Mouse (Mus musculus) B cell, adult 2 months (primary cell): ENCODE measurements around the gene Lrrc15.
A peak's percentile ranks its signal among the peaks of the same experiment; 100 is the strongest.

Experiments used
- DNase-seq, 2 experiments: peaks; one replicate each; pipeline ENCODE4 v3.0.0; 2022

Gene Lrrc15

GRCm38 (mm10) chr16:30275558-30276340 lies 7.3 kb downstream of the Lrrc15 start:
- DNase-seq, result no peak

GRCm38 (mm10) chr16:30273065-30273464 lies 10.0 kb downstream of the Lrrc15 start:
- DNase-seq, result no peak

DNA sequence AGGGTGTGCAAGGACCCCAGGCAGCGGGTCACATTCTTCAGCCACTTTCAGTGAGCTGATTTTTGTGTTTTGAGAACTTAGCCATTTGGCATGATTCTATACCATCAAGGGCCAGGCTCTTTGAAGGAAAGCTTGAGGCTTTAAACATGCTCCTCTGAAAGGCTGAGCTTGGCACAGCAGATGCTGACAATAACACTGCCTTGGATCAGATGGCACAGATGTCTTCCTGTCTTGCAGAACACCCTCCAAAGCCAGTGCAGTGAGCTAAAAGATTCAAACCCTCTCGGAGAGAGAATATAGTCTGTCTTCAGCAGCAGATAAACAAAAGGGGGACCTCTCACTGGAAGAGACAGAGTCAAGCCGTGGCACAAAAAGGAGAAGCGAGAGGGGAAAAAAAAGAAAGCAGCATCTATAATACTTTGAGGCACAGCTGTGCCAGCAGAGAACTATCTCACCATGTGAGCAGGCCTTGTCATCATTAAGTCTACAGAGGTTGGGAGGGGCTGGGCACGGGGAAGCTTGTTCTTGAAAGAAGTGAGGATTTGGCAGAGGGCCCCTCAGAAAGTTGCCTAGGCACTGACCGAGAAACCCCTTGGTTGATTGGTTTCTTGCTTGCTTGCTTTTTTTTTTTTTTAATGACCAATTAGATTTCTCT lies 11.0 kb downstream of the Lrrc15 start:
- peak; percentile 14 to 26 for DNase-seq

DNA sequence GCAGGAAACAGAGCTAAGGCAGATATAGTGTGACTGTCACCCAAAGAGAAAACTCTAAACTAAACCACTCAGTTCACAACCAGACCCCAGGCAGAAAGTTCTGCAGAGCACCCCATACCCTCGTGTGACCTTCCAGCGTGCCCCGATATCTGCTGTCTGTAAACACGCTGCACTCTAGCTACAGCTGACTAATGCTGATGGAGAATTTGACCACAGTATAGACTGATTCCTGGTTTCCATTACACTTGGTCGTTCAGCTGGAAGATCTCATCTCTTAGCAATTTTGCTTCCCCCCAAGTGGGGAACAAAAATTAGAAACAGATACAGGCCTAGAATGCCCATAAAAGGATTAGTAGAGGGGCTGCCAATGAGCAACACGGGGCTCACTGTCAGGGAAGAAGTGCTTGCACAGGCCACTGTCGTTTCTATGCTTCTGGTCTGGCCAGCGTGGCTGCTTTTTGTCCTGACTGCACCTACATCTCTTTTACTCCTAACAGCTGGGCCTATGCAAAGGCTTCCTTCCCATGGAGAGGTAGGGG lies 11.8 kb downstream of the Lrrc15 start:
- no peak for DNase-seq

DNA sequence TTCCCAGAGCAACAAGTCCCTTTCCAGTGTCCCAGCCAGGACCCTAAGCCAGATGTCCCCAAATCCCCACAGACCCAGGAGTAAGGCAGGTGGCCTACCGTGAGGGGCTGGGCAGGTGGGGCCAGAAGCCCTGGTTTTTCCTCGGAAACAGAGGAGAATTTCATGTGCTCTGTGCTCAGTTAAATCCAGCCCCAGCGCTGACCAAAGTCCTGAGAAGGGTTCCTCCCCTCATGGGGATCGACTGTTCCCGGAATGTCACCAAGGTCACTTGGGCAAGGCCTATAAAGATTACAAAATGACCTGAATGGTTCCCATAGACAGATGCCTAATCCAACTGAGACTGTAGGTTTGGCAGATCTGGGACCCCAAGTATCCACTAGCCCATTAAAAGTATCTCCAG lies 15.7 kb downstream of the Lrrc15 start, which contains the start of gene Cpn2:
Gene Cpn2 (minus strand): TSS at position 141 of the 400 bp plus-strand sequence.
- DNase-seq, result no peak

DNA sequence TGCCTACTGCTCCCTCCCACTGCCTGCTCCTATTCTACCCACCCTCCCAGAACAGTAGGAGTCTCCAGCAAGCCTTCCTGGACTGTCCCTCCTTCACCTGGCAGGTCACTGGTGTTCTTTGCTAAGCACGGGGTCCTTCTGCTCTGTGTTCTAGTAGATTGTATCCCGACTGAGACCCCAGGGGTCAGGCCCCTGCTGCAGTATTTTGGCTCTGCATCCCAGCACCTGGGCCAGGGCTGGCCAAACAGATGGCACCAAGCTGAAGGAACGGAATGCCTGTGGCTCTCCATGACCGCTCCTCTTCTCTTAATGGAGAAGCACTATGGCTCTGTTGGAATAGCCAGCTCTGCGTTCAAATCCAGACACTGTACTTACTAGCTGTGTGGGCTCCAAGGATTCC lies 16.5 kb downstream of the Lrrc15 start:
- DNase-seq, result no peak

DNA sequence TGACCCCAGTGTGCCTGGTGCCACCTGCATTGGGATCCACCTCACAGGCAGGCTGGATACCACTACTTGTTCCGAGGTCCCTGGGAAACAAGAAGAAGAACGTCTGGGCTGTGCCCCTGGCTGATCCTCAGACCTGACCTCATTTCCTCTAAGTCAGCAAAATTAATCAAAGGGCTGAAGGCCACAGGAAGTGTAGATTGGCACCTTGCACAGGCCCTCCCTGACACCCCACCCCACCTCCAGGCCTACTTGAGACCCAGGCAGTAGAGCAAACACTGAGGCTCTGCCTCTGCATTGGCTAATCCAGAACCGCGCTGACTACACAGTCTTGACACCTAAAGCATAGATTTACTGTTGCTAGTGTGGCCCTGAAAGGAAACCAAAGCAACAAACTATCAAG lies 17.4 kb downstream of the Lrrc15 start:
- DNase-seq, result no peak

DNA sequence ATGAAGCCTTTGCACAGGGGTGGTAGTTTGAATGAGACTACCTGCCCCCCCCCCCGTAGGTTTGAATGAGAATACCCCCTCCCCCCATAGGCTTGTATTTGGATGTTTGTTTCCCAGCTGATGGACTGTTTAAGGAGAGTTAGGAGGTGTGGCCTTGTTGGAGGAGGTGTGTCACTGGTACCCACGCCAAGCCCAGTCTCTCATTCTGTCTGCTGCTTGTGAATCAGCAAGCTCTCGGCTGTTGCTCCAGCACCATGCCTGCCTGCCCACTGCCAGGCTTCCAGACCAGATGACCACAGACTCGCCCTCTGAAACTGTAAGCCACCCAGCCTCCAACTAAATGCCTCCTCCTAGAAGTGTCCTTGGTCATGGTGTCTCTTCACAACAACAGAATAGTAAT lies 19.9 kb downstream of the Lrrc15 start:
- no peak for DNase-seq

DNA sequence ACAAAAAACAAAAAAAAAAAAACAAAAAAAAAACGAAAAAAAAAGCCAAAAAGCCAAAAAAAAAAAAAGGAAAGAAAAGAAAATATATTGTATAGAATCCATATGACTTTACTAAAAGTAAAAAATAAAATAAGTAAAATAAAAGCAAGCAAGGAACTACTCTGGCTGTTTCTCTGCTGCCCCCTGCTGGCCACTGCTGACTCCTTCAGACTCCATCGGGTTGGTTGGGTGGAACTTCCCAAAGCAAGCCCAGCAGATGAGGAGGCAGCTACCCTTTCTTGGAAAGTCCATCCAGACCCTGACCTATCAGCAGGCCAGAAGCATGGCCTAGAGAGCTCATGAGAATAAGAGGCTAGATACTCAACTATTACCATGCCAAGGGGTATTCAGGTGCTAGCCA lies 20.4 kb downstream of the Lrrc15 start:
- peak; percentile 76 to 77 for DNase-seq

GRCm38 (mm10) chr16:30262157-30262556 lies 20.9 kb downstream of the Lrrc15 start:
- DNase-seq, result no peak

DNA sequence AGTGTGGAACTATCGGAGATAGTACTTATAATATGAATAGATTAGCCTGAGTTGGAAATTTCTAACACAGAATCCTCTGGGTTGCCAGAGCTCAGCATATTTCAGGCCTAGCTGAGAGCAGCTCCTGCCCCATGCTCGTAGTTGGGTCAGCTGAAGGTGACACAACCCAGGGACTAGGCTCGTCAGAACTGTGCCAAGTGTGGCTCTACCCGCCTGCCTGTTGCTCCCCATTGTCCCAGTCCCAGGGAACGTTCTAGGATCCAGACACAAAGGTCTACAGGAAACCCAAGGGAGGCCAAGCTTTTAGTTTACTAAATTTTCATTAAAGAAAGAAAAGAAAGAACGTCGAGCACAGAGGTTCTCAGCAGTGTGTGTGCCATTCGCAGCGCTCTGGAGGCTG lies 21.7 kb downstream of the Lrrc15 start:
- DNase-seq, result no peak

DNA sequence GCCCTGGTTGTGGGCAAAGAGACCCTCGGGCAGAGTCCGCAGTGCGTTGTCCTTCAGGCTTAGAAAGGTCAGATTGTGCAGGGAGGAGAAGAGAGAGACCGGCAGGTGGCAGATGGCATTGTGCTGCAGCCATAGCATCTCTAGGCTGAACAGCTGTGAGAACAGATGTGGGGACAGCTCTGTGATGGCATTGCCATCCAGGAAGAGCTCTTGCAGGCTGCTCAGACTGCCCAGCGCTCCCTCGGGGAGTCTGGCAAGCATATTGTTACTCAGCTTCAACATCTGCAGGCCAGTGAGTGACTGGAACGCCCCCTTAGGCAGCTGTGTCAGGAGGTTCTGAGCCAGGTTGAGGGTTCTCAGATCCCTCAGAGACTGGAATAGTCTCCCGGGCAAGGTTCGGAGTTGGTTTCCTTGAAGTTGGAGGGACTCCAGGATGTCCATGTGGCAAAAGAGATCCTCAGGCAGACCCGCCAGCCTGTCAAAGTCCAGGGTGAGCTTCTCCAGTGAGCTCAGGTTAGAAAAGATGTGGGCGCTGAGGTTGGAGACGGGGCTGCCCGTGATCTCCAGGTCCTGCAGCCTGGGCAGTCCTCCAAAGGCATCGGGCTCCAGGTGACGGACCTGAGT lies 22.9 kb downstream of the Lrrc15 start:
- DNase-seq, result no peak

DNA sequence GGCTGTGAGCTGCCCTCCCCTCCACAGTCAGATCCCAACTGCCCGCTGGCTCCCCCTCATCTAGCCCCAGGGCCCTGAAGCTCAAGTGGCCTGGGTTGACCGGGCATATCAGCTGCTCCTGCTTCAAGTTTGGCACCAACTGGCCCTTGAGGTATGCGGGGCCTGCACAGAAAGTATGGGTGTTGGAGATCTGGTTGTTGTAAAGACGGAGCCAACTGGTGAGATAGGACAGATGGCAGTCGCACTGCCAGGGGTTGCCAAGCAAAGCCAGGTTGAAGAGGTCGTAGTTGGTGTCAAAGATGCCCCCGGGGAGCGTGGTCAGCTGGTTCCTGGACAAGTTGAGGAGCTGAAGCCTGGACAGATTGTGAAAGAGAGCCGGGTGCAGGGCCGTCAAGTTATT lies 23.6 kb downstream of the Lrrc15 start:
- no peak for DNase-seq

DNA sequence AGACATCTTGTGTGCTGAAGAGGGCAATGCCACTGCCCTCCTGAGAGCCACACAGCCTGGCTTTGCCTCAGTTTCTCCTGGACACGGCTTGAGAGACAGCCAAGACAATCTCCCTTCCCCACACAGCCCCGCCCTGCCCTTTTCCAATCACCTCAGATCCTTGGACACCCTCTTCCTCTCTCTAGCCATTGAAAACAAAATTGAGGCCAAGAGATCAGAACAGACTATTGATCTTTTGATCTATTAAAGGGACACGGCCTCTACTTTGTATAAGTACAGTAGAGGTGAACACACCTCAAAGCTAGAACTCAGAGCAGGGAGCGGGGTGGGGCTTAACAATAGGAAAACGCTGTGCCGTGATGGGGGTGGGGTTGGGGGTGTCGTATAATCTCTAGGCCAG lies 24.6 kb downstream of the Lrrc15 start:
- DNase-seq, result no peak

DNA sequence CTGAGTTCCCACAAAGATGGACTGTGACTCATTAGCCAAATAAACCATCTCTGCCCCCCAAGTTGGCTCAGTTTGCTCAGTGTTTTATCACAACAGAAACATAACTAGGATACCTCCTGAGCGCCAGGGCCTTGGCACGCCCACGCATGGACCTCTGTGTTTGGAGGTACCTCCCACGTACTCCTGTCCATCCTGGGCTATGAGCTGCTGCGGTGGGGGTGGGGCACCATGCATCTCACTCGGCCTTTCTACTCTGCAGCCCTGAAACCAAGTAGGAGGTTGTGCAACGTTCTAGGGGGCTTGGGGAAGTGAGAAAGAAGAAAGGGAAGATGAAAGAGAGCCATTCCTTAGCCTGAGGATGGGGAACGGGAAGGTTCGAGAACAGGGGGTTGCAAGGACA lies 25.3 kb downstream of the Lrrc15 start:
- no peak for DNase-seq

DNA sequence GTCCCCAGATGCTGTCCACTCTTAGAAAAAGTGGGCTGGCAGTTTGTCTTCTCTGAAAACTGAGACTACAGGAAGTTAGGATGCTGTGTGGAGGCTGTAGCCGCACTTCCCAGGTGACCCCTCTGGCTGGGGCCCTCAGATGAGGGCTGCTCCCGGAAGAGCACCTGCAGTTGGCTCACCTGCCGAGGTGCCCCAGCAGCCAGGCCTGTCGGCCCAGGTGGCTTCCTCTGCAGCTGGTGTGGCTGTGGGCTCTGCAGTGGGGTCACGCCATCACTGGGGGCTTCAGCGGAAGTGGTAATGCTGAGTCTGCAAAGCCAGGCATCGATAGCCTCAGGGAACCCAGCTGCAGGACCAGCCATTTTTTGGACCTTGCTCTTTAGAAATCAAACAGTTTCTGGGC lies 28.0 kb downstream of the Lrrc15 start:
- no peak for DNase-seq

DNA sequence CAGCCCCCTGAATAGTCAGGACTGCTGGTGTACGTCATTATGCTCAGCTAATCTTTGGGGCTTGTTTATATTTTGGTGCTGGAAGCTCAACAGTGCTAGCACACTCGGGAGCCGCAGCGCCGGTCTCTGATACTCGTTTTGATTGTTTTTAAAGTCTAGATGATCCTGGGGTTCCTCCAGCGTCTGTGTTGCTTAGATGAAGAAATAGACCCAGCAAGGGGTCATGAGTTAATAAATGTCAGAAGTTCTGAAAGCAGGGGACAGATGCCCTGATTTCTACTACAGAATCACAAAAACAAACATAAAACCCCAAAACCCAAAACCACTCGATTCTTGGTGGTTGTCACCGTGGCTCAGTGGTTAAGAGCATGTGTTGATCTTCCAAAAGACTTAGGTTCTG lies 29.2 kb downstream of the Lrrc15 start:
- no peak for DNase-seq

- DNase-seq, result no peak
Observed at GRCm38 (mm10) chr16:30253374-30253773, 29.7 kb downstream of the Lrrc15 start.

DNA sequence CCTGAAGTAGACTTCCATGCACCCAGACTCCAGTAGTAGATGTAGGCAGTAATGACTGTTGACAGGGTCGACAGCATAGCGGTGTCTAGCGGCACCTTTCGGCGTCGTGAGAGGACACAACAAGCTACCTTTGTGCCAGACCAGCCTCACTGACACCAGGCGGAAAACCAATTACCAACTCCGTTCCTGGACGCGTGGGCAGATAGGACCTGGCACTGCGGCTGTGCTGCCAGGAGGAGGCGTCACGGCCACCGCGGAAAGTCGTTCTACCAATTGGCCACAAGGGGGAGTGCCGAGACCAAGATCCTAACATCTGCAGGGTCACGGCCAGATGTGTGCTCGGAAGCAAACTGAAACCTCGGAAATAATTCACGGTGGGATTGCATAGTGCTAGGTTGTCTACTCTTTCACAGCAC lies 31.0 kb downstream of the Lrrc15 start:
- peak; percentile 88 to 91 for DNase-seq

GRCm38 (mm10) chr16:30244037-30244700 lies 38.9 kb downstream of the Lrrc15 start:
- DNase-seq, result no peak

DNA sequence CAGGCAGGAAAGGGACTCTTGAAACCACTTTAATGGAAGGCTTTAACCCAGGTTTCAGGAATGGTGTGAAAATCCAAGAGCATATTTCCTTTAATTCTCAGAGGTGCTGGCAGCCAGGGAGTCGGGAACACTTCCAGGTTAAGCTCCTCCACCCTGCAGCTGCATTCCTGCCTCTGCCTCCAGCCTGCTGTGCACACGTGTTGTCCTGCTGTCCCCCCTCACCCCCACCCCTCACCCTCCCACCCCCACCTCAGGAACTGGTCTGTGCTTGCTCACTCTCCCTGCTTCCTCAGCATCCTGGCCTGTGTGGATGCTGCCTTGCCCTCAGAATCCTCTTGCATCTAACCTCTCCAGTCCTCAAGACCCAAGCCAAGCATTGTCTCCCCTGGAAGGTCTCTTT lies 41.4 kb downstream of the Lrrc15 start:
- no peak for DNase-seq

DNA sequence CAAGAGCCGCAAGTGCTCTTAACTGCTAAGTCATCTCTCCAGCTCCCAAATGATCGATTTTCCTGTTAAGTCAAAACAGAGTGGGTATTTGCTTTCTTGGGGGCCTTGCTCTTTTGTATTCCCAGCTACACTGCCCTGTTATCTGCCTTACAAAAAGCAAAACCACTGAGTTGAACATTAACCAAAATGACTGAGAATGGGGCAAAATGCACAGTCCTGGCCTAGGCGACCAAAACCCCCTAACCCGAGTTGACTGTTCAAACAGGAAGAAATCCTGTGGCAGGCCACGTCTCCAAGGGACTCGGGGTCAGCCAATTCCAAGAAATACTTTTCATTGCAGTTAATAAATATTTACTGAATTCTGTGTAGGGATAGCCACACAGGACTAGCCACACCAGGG lies 44.3 kb downstream of the Lrrc15 start:
- no peak for DNase-seq

GRCm38 (mm10) chr16:30236091-30236699 lies 46.9 kb downstream of the Lrrc15 start:
- peak; percentile 90 to 92 for DNase-seq
